Mouse (Mus musculus) limb, embryonic 10.5 days (tissue): ENCODE data around the gene Topbp1. TPM values are rescaled to one million over a fixed set of nuclear protein-coding genes. Genes with fewer than 3 reads are reported as not detected.

Experiments used
- DNase-seq: peaks from one replicate; pipeline ENCODE4 v3.0.0-alpha.2; 2017; ENCODE audit warnings: low spot score
- H3K27ac ChIP-seq: fragments of 300-500 bp; sonication (generic); 2 replicates; pipeline ENCODE4 v1.5.1; 2016; ENCODE audit warnings: mild to moderate bottlenecking
- H3K27me3 ChIP-seq: fragments of 300-500 bp; sonication (generic); 2 replicates; pipeline ENCODE4 v1.6.1; 2016; ENCODE audit warnings: low read depth, mild to moderate bottlenecking; ENCODE audit not compliant: poor library complexity, severe bottlenecking
- H3K36me3 ChIP-seq: fragments of 300-500 bp; sonication (generic); 2 replicates; pipeline ENCODE4 v1.6.1; 2016; ENCODE audit warnings: mild to moderate bottlenecking, moderate library complexity
- H3K4me1 ChIP-seq: fragments of 300-500 bp; sonication (generic); 2 replicates; pipeline ENCODE4 v1.6.1; 2016
- H3K4me3 ChIP-seq: fragments of 300-500 bp; sonication (generic); 2 replicates; pipeline ENCODE4 v1.5.1; 2016; ENCODE audit warnings: mild to moderate bottlenecking, moderate library complexity
- H3K9me3 ChIP-seq: fragments of 300-500 bp; sonication (generic); replicated peaks from 2 replicates; pipeline ENCODE4 v1.6.1; 2016; ENCODE audit warnings: mild to moderate bottlenecking
- WGBS: fragments of 180-500 bp; shearing (Covaris S2); methylation state at CpG from one replicate; pipeline ENCODE4 v1.1.7; 2016; 5-methylcytosine and 5-hydroxymethylcytosine counted together
- polyA plus RNA-seq: library from polyadenylated mRNA; unstranded; fragments of >200 nt; fragmentation: Nextera tagmentation; extraction: Ambion mirVana; gene quantifications from 2 replicates; pipeline ENCODE4 v1.2.1, GENCODE M21; 2016

Topbp1 gene
- 87.3 and 90.2 TPM in 2 replicates for polyA plus RNA-seq

DNA sequence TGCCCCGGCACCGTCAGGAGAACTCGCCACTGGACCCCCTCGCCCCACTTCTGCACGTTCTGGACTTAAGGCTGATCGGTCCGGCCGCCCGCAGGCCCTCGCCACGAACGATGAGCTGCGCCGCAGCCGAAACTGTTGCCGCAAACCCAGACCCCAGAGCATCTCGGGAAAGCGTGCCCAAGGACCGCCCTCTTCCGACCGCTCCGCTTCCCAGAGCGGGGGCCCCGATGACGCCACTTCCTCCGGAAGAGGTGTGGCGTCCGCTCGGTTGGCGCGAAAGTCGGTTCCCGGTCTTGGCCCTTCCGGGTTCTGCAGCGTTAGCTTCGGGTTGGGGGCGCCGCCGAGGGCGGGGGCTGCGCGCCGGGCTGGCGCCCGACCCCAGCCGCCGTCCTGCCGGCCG is at the start of gene Topbp1, which contains the start of gene 1300017J02Rik:
Gene Topbp1, plus strand, starts transcription at position 289 of the 400 bp plus-strand sequence.
Gene 1300017J02Rik, minus strand, starts transcription at position 156 of the 400 bp plus-strand sequence.
- H3K27me3 ChIP-seq, result no peaks in the 10 kb centered on the region
- peaks cover 10% of the 10 kb centered on the region for H3K4me1 ChIP-seq
- H3K4me3 ChIP-seq, result peak within 1 kb of the TSS; percentile 94
- H3K27ac ChIP-seq, result peak within 1 kb of the TSS; percentile 98
- H3K36me3 ChIP-seq, result peaks cover 31% of the 10 kb centered on the region
- WGBS, result under 1% methylated on average over 49 of the region's 49 CpGs
- DNase-seq, result peak; percentile 98
- H3K9me3 ChIP-seq, result no peaks in the 10 kb centered on the region

DNA sequence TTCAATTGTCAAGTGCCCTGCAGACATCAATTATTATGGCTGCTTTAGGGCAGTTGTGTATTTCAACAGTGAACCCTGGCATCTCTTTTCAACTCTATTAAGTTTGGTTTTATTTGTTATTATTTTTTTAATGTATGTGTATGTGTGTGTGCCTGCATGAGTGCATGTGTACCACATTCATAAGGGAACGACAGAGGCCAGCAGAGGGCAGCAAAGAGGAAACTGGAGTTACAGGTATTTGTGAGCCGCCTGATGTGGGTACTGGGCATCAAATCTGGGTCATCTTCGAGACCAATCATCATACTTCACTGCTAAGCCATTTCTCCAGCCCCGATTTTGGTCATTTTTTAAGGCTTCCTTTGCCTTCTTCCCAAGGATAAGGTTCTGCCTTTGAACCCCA is 39.2 kb upstream of the Topbp1 start:
- Histone ChIP-seq H3K27me3 (no peaks in the 10 kb centered on the region), H3K36me3 (no peaks in the 10 kb centered on the region), H3K9me3 (no peaks in the 10 kb centered on the region), H3K4me3 (no peak overlapping the region), H3K27ac (no peak overlapping the region), H3K4me1 (no peaks in the 10 kb centered on the region)
- WGBS, result 89% methylated on average over 4 of the region's 4 CpGs
- no peak for DNase-seq

DNA sequence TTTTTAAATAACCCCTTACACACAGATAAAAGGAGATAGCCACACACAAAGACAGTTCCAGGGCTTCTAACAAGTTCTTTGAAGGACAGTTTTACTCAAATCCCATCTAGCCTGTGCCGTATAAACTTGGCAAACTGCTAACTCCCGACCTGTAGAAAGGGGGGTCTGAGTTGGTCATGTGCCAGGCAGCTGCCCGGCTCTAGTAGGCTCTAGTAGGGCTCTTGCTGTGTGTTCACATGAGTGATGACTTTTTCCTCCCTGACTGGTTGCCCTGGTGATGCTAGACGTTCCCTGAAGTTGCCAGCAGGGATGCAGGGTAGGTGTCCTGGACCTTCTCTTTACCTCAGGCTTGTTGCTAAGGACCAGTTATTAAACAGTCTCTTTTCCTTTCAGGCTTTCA is 33.9 kb upstream of the Topbp1 start:
- no peak for DNase-seq
- H3K27me3 ChIP-seq, result no peaks in the 10 kb centered on the region
- no peaks in the 10 kb centered on the region for H3K4me1 ChIP-seq
- no peaks in the 10 kb centered on the region for H3K9me3 ChIP-seq
- H3K27ac ChIP-seq, result no peak overlapping the region
- 36% methylated on average over 4 of the region's 4 CpGs for WGBS
- H3K36me3 ChIP-seq, result no peaks in the 10 kb centered on the region
- no peak overlapping the region for H3K4me3 ChIP-seq

DNA sequence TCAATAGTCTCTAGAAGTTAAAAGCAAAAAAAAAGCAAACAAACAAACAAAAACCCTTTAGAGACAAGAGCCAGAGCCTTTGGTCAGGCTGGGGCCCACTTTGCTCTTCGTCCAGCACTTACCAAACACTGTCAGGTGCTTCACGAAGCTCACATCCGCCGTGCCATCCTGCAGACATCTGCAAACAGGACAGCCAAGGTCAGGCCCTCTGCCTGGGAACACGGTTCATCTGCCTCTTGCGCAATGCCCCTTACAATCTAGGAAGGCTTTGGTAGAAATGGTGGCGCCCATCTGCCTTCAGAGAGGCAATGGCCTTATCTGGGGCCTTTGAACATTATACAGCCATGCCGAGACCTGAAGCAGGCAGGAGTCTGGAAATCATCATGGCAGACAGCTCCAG is 30.2 kb upstream of the Topbp1 start:
- Histone ChIP-seq H3K4me3 (no peak overlapping the region), H3K27ac (no peak overlapping the region), H3K36me3 (no peaks in the 10 kb centered on the region), H3K4me1 (no peaks in the 10 kb centered on the region), H3K27me3 (no peaks in the 10 kb centered on the region), H3K9me3 (no peaks in the 10 kb centered on the region)
- 72% methylated on average over 8 of the region's 8 CpGs for WGBS
- DNase-seq, result no peak

DNA sequence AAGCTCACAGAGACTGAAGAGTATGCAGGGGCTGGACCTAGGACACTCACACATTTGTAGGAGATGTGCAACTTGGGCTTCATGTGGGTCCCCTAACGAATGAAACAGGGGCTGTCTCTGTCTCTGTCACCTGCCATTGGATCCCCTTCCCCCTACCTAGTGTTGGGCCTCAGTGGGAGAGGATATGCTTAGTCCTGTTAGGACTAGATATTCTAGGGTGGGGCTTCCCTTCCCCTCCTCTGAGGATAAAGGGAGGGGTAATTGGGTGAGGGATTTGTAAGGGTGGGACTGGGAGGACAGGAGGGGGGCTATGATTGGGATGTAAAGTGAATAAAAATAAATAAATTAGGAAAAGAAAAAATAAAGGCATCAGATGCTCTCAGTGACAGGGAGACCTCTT is 29.3 kb upstream of the Topbp1 start:
- DNase-seq, result no peak
- H3K27me3 ChIP-seq, result no peaks in the 10 kb centered on the region
- no peak overlapping the region for H3K4me3 ChIP-seq
- H3K36me3 ChIP-seq, result no peaks in the 10 kb centered on the region
- no peak overlapping the region for H3K27ac ChIP-seq
- no peaks in the 10 kb centered on the region for H3K4me1 ChIP-seq
- 56% methylated on average over 1 of the region's 1 CpGs for WGBS
- H3K9me3 ChIP-seq, result no peaks in the 10 kb centered on the region

DNA sequence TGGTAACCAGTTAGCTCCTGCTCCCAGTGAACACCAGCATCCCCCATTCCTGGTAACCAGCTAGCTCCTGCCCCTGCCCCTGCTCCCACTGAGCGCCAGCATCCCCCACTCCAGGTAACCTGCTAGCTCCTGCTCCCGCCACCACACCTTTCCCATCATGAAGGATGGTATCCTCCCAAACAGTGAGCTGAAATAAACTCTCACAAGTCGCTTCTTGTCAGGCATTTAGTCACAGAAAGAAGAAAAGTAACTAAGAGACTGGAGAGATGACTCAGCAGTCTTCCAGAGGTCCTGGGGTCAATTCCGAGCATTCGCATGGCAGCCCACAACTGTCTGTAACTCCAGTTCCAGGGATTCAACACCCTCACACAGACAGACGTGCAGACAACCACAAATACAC is 28.1 kb upstream of the Topbp1 start:
- Histone ChIP-seq H3K27me3 (no peaks in the 10 kb centered on the region), H3K9me3 (no peaks in the 10 kb centered on the region), H3K4me1 (no peaks in the 10 kb centered on the region), H3K36me3 (no peaks in the 10 kb centered on the region), H3K4me3 (no peak overlapping the region), H3K27ac (no peak overlapping the region)
- DNase-seq, result no peak
- WGBS, result 88% methylated on average over 6 of the region's 6 CpGs

DNA sequence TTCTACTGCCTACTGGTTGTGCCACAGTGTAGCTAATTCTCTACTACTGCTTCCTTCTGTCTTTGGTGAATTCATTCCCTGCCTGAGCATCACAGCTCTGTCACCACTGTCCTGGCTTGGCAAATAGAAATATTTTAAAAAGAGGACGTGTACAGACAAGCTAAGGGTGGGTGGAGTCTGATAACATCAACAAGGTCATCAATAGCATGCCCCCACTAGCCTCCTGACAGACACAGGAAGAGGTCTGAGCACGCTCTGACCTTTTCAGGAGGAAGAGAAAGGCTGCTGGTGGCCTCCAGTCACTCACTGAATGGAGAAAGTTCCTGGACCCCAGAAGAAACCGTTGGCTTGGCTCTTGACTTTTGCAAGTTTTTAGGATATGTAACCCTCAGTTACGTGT is 18.6 kb upstream of the Topbp1 start:
- H3K4me3 ChIP-seq, result no peak overlapping the region
- H3K4me1 ChIP-seq, result 0 out of 2 replicates have a peak, but pooled peaks cover 4% of the 10 kb centered on the region
- H3K27ac ChIP-seq, result no peak overlapping the region
- no peaks in the 10 kb centered on the region for H3K36me3 ChIP-seq
- H3K27me3 ChIP-seq, result no peaks in the 10 kb centered on the region
- H3K9me3 ChIP-seq, result no peaks in the 10 kb centered on the region
- no peak for DNase-seq
- 68% methylated on average over 4 of the region's 4 CpGs for WGBS

DNA sequence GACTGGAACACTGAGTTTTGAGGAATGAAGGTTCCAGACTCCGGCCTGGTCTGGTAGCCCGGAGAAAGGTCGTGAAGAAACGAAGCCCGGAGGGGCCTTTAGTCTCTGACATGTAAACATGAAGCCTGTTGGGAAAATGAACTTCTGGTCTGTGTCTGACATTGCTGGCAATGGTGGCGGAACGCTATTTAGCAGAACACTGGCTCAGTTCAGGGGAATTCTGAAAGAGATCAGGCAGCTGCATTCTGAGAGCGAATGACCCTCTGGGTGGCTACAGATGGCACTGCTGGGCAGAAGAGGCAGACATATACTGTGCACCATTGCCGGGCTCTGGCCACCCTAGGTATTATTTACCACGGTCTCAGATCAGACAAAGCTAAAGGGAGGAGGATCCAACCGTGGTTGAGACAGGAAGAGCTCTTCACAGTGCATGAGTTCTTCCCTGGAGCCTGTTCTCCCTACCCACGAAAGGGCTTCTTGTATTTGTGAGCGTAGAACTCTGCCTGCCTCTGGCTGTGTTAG is 18.1 kb upstream of the Topbp1 start:
- H3K27ac ChIP-seq, result no peak overlapping the region
- WGBS, result 86% methylated on average over 13 of the region's 13 CpGs
- no peaks in the 10 kb centered on the region for H3K9me3 ChIP-seq
- 0 out of 2 replicates have a peak, but pooled peaks cover 4% of the 10 kb centered on the region for H3K4me1 ChIP-seq
- DNase-seq, result no peak
- H3K4me3 ChIP-seq, result no peak overlapping the region
- H3K27me3 ChIP-seq, result no peaks in the 10 kb centered on the region
- H3K36me3 ChIP-seq, result no peaks in the 10 kb centered on the region

DNA sequence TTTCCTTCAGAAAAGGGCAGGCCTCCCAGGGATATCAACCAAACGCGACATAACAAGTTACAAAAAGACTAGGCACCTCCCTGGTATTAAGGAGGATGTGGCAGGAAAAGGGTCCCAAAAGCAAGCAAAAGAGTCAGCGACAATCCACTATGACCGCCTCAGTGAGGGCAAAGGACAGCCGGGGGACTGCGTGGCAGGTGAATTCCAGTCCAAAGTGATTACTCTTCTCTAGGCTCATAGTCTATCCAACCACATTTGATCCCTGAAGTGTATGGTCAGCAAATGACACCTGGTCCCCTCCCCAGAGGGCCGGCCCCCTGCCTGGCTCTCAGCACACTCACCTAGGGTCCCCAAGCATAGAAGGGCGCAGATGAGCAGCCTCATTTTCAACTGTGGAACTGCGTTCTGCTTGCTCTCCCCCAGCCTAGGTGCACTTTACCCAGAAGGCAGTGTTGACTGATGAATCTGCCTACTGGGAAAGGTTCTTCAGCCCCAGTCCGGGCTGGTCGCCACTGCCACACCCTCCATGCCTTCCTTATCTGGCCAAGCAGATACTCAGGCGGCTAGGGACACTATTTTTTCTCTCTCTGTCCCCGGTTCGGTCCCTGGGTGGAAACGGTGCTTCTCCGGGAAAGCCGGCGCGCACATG is 17.1 kb upstream of the Topbp1 start:
- 88% methylated on average over 19 of the region's 19 CpGs for WGBS
- Histone ChIP-seq H3K4me3 (no peak overlapping the region), H3K9me3 (no peaks in the 10 kb centered on the region), H3K36me3 (no peaks in the 10 kb centered on the region), H3K27ac (0 out of 2 replicates have a peak overlapping the region, but pooled peaks have one; percentile 23), H3K27me3 (no peaks in the 10 kb centered on the region), H3K4me1 (0 out of 2 replicates have a peak, but pooled peaks cover 4% of the 10 kb centered on the region)
- no peak for DNase-seq

DNA sequence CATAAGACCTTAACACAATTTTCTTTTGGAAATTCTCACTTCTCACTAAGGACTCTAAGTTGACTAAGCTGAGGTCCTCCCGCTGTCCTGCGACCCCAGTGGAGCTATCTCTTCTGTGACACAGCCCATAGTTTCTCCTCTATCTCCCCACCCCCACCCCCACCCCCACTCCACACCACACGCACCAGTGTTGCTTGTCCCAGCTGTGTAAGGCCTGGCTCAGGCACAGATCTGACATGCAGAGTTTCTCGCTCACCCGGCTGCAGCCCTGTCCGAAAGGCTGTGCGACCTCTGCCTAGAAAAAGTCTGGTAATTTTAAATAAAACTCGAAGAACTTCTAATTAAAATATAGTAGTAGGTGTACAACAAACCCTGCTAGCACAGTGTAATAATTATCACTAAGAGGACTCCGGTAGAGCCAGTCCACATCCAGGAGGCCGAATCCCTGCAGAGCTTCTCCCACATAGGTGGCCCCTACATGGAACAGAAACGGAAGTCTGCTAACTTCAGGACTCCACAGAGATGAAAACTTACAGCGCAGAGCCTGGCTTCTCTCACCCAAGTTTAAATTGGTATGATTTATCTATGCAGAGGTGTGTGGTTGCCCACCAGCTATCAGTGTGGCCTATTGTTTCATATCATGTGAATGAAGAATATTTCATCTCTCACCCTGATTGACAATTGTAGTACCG is 16.4 kb upstream of the Topbp1 start:
- Histone ChIP-seq H3K27ac (no peak overlapping the region), H3K27me3 (no peaks in the 10 kb centered on the region), H3K9me3 (no peaks in the 10 kb centered on the region), H3K36me3 (no peaks in the 10 kb centered on the region), H3K4me1 (0 out of 2 replicates have a peak, but pooled peaks cover 4% of the 10 kb centered on the region), H3K4me3 (no peak overlapping the region)
- DNase-seq, result no peak
- 88% methylated on average over 13 of the region's 13 CpGs for WGBS

DNA sequence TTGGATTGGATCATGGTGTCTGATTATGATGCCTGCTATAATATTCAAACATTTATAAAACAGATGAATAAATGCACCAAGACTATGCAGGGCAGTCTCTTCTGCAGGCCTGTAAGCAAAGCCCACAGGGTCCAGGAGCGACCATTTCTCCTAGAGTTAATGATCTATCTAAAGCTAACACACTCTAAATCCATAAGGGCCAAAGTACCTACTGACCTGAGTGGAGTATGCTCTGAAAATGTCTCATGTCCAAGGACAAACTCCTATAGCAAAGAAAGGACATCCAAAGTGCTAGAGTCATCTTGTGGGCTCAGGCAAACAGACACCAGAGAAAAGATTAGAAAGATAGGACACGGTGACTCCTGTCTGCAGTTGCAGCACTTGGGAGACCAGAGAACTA is 10.5 kb upstream of the Topbp1 start:
- WGBS, result 93% methylated on average over 2 of the region's 2 CpGs
- H3K27ac ChIP-seq, result no peak overlapping the region

DNA sequence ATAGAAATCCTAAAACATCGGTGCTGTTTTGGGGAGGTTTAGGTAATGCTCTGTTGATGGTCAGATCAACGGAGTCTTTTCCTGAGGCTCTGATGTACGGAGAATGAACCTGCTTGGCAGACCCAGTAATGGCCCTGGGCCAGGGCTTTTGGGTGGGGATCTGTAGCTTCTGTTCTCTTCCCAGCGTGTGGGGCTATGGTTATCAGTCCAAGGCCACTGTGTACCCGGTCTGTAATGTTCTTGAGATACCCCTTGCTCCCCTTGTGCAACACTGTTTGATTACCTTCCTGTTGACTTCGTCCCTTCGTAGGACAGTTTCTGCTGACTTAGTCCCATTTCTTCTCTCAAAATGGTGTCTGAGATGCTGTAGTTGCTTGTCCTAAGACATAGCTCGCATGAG is 3.9 kb upstream of the Topbp1 start:
- no peaks in the 10 kb centered on the region for H3K27me3 ChIP-seq
- 0 out of 2 replicates have a peak, but pooled peaks cover under 1% of the 10 kb centered on the region for H3K4me1 ChIP-seq
- no peak overlapping the region for H3K4me3 ChIP-seq
- H3K27ac ChIP-seq, result no peak overlapping the region
- 93% methylated on average over 8 of the region's 8 CpGs for WGBS
- no peak for DNase-seq
- no peaks in the 10 kb centered on the region for H3K9me3 ChIP-seq
- 0 out of 2 replicates have a peak, but pooled peaks cover 3% of the 10 kb centered on the region for H3K36me3 ChIP-seq

More for the DNA sequence above, 10.5 kb upstream of the Topbp1 start:
- no peaks in the 10 kb centered on the region for H3K27me3 ChIP-seq
- no peak overlapping the region for H3K4me3 ChIP-seq
- no peaks in the 10 kb centered on the region for H3K9me3 ChIP-seq
- H3K36me3 ChIP-seq, result no peaks in the 10 kb centered on the region
- DNase-seq, result no peak
- H3K4me1 ChIP-seq, result no peaks in the 10 kb centered on the region

DNA sequence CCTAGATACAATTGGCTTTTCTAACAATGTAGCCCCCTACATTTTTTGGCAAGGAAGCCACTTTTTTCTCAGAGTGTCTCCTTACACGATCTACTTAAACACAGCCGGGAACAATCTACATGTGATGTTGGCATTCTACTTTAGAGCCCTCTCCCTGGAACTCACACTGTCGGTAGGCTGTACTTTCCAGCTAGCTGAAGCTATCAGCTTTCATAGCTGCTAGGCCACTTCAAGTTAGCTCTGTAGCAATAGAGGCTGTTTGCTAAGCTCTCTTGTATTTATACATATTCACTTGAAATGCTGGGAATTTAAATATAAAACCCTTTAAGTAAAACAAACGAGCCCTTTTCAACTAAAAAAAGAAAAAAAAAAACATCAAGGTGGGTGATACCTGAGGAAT is 2.8 kb upstream of the Topbp1 start:
- no peaks in the 10 kb centered on the region for H3K9me3 ChIP-seq
- no peak overlapping the region for H3K4me3 ChIP-seq
- H3K4me1 ChIP-seq, result peaks cover 10% of the 10 kb centered on the region
- no peaks in the 10 kb centered on the region for H3K27me3 ChIP-seq
- H3K27ac ChIP-seq, result no peak overlapping the region
- H3K36me3 ChIP-seq, result peaks cover 4% of the 10 kb centered on the region
- no peak for DNase-seq
- WGBS, result 87% methylated on average over 4 of the region's 4 CpGs
